Mouse (Mus musculus) right cerebral cortex, postnatal 10 days (tissue): Measurements from ENCODE around the gene Fndc1.

Experiments used
- DNase-seq, 2 experiments: peaks; one replicate each; pipeline ENCODE4 v3.0.0; 2021; ENCODE audit warnings: low spot score in 2 of 2

The Fndc1 gene

GRCm38 (mm10) chr17:7820176-7820575, 6.9 kb downstream of the Fndc1 start:
- no peak for DNase-seq

- no peak for DNase-seq
Observed at GRCm38 (mm10) chr17:7816602-7817001, 10.5 kb downstream of the Fndc1 start.

- no peak for DNase-seq
Observed at GRCm38 (mm10) chr17:7814433-7814832, 12.7 kb downstream of the Fndc1 start.

GRCm38 (mm10) chr17:7808043-7808442, 19.1 kb downstream of the Fndc1 start:
- no peak for DNase-seq

GRCm38 (mm10) chr17:7805105-7805504, 22.0 kb downstream of the Fndc1 start:
- peak in 1 of 2 experiments; percentile 42 for DNase-seq

GRCm38 (mm10) chr17:7802483-7802882, 24.6 kb downstream of the Fndc1 start:
- no peak for DNase-seq

GRCm38 (mm10) chr17:7799894-7800293, 27.2 kb downstream of the Fndc1 start:
- no peak for DNase-seq

- no peak for DNase-seq
Observed at GRCm38 (mm10) chr17:7795584-7795983, 31.5 kb downstream of the Fndc1 start.

- DNase-seq: no peak
Observed at GRCm38 (mm10) chr17:7795168-7795567, 31.9 kb downstream of the Fndc1 start.

GRCm38 (mm10) chr17:7794093-7794492, 33.0 kb downstream of the Fndc1 start:
- DNase-seq: no peak

- no peak for DNase-seq
Observed at GRCm38 (mm10) chr17:7790512-7790911, 36.6 kb downstream of the Fndc1 start.

- DNase-seq: no peak
Observed at GRCm38 (mm10) chr17:7774101-7774500, 53.0 kb downstream of the Fndc1 start.

GRCm38 (mm10) chr17:7759786-7760185, 67.3 kb downstream of the Fndc1 start:
- DNase-seq: no peak

- DNase-seq: no peak
Observed at GRCm38 (mm10) chr17:7755001-7755400, 72.1 kb downstream of the Fndc1 start.

- no peak for DNase-seq
Observed at GRCm38 (mm10) chr17:7753383-7753782, 73.7 kb downstream of the Fndc1 start.

GRCm38 (mm10) chr17:7749051-7749815, 77.9 kb downstream of the Fndc1 start:
- no peak for DNase-seq

GRCm38 (mm10) chr17:7746841-7747240, 80.3 kb downstream of the Fndc1 start:
- DNase-seq: peak; percentile 66 to 72

GRCm38 (mm10) chr17:7744976-7745375, 82.1 kb downstream of the Fndc1 start:
- DNase-seq: peak; percentile 66 to 73

GRCm38 (mm10) chr17:7740988-7741387, 86.1 kb downstream of the Fndc1 start:
- no peak for DNase-seq

- no peak for DNase-seq
Observed at GRCm38 (mm10) chr17:7722991-7723390, 104.1 kb downstream of the Fndc1 start.

- DNase-seq: no peak
Observed at GRCm38 (mm10) chr17:7718886-7719285, 108.2 kb downstream of the Fndc1 start.

GRCm38 (mm10) chr17:7717945-7718344, 109.2 kb downstream of the Fndc1 start:
- DNase-seq: no peak

- no peak for DNase-seq
Observed at GRCm38 (mm10) chr17:7713020-7713419, 114.1 kb downstream of the Fndc1 start.

GRCm38 (mm10) chr17:7707073-7707472, 120.0 kb downstream of the Fndc1 start:
- no peak for DNase-seq
